Mouse (Mus musculus): Measurements from ENCODE around the gene Dbh.

Dbh gene

DNA sequence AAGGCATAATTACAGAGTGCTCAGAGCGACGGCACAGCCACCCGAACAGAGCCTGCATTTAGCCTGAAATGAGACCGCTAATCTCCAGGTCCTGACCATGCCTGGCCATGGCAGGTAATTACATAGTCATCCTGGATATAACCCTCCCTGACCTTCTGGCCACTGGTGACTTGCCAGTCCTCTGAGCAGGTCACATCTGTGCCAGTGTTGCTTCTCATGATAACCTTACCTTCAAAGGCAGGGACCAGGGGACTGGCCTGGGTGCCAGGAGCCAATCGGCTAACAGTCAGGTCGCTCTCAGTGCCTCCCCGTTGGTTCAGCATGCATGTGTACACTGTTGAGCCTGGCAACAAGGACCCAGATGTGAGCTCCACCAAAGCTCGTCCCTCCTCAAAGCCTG, 53.5 kb downstream of the Dbh start:
- no peak for DNase-seq (ENCODE audit: low spot score)

DNA sequence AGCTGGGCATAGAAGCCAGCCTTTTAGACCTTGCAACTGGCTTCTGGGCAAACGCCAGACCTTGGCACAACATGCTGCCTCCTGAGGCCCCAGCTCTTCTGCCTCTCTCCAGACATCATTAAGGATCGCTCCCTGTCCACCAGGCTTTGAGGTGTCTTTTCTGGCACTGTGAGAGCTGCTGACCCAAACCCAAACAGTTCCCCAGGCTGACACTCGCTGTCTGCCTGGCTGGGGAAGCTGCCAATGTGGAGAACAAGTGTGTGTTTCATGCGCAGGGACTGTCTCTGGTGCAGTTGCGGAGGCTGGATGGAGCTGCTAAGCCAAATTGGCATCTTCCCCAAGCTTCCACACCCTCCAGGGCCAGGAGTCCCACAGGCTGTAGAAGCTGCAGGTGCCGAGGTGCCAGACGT, 58.0 kb downstream of the Dbh start:
- DNase-seq (ENCODE audit: low spot score): no peak

DNA sequence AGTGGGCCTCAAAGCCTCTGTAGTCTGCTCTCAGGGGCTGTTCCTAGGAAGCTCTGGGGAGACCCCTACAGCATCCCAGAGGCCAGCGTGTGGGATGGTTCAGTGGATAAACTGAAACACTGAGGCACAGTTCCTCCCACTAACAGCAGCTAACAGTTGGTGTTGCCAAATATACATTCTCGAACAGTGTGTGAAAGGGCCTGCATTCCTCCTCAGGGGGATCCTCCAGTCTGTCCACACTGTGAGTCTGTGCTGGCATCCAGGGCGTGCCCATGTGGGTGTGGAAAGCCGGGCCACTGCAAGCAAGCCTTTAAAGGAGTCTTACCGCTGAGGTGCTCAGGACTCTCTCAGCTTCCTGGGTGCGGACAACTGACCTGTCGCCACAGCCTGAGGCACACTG, 61.5 kb downstream of the Dbh start:
- no peak for DNase-seq (ENCODE audit: low spot score)

DNA sequence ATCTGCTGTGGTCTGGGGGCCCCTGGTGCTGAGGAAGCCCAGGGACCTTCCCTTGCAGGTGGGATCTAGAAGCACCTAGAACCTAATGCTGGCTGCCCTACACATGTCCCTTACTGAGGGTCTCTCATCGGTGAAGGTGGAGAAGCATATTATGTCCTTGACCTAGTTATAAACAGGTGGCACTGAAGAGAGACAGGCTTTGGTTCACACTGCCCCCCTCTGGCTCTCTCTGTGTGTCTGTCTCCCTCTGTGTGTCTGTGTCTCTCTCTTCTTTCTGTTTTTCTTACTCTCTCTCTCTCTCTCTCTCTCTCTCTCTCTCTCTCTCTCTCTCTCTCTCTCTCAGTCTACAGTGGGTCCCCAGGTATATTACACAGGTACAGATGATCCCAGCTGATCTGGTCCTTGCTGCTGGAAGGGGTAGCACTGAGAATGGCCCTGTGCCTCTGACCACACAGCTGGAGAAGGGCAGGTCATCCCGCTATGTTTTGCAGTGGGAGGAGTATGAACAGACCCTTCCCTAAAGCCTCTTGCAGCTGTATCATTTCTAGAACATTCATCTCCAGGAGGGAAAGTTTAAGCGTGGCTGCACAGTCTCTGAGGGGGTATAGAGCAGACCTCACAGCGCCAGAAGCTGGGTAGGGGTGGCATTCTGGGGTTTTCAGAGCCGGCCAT, 63.9 kb downstream of the Dbh start:
- DNase-seq (ENCODE audit: low spot score): no peak

DNA sequence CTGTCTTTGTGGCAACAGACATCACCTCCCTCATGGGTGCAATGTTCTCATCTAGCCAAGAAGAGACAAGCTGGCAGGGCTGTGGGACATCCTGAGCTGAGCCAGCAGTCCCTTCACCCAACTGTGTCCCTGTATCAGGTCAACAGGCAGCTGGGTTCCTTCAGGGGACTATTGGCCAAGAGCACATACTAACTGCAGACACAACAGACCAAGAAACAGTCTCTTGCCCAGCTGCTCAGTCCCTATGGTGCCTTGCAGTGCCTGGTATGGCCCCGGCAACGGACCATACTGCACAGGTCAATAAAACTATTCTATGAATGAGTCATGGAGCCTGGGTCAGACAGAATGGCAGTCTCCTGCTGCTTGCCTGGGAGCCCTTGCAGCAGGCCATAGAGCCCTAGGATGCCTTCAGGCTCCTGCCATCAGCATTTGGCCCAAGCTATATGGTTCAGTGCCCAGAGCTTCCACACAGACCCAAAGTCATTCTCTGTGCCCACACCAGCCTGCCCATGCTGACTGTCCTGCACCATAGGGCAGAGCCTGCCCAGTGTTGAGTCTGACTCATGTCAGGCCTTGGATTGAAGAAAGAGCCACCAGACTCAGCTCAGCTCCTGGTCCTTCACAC, 64.6 kb downstream of the Dbh start:
- no peak for DNase-seq (ENCODE audit: low spot score)

DNA sequence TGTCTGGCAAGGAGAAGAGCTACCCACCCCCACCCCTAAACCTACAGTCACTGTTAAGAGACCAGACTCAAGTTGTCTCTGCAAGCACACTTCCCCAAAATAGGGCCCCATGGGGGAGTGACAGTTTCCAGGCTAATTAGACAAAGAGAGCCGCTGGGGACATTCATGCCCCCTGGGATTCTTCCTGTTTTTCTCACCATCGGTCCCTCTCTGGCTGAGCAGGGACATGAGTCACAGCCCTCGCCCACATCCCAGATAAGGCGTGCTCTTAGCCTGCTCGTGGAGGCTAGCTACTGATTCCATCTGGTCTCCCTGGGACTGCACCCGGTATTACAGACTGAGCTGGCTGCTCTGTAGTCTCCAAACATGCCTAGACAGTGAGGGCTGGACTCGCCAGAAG, 67.3 kb downstream of the Dbh start:
- no peak for DNase-seq (ENCODE audit: low spot score)

Data from T-cell, adult 2 months (primary cell).